Mouse (Mus musculus) erythroblast, embryonic 14.5 days (primary cell): ENCODE data around the gene Pde10a.

Experiments used
- GATA1 ChIP-seq: IDR thresholded peaks from 2 replicates; pipeline ENCODE4 v1.6.1; 2012; ENCODE audit warnings: low read length, inconsistent platforms, mixed read lengths
- TAL1 ChIP-seq: IDR thresholded peaks from 3 replicates; pipeline ENCODE4 v1.6.1; 2012; ENCODE audit warnings: low read length, inconsistent platforms, mixed read lengths

DNA sequence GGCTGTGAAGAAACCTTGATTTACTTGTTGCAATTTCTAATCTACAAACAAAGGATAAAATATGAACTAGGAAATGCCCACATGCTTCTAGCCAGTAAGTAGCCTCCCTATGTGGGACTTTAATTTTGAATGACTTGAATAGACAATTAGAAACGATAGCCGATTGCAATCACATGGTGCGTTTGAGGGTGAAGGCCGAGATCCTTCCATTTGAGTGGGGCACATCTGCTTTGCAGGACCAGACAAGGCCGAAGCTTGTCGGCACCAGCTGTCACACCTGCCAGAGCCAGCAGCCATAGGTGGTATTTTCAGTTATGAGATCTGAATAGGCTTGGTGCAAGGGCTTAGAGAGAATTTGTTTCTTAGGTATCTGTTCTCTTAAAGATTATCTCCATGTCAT, 360.7 kb downstream of the Pde10a start:
- no peak for TF ChIP-seq TAL1
- TF ChIP-seq GATA1: no peak
